ENCODE assay signal across 8 mouse cellular contexts in genomic region chr5:34187601-34188316, GRCm38 (mm10). TPM values are rescaled to one million over a fixed set of nuclear protein-coding genes. Genes with fewer than 3 reads are reported as not detected.
DNase-seq lines count a peak whose midpoint lies in the region; ATAC-seq and TF ChIP-seq lines count a peak whose summit lies in the region.

TSS of gene Mxd4 (minus strand) at chr5:34187720.

- DNase-seq in ZHBTc4 (ENCODE audit: low read depth, low spot score): peak; percentile 99
- DNase-seq in gastrocnemius, adult 2 months: peak; percentile 100
- DNase-seq in hindbrain, postnatal 0 days (ENCODE audit: low spot score): peak; percentile 100
- peak; percentile 98 to 99 for DNase-seq in left cerebral cortex, adult 2 months (ENCODE audit: extremely low spot score in 1 of 2, low spot score in 2 of 2)
- peak; percentile 99 to 100 for DNase-seq in right cerebral cortex, adult 2 months (ENCODE audit: low spot score in 2 of 2)
- DNase-seq in urinary bladder, postnatal 14 days (ENCODE audit: low spot score): peak; percentile 99

- WGBS in hindbrain, postnatal 0 days: under 1% methylated on average over 58 of the region's 60 CpGs

- no peaks in the 10 kb centered on the region for H3K27me3 ChIP-seq in hindbrain, postnatal 0 days (ENCODE audit: insufficient read depth, low read length)

- peak within 1 kb of the TSS; percentile 83 for H3K4me3 ChIP-seq in gastrocnemius, adult 2 months
- H3K4me3 ChIP-seq in hindbrain, postnatal 0 days (ENCODE audit: low read length): peak within 1 kb of the TSS; percentile 82
- H3K4me3 ChIP-seq in left cerebral cortex, adult 2 months: peak within 1 kb of the TSS; percentile 88

- ATAC-seq in common myeloid progenitor, adult 5-6 weeks (replicated peaks; ENCODE audit: low read depth, poor library complexity, severe bottlenecking): peak; percentile 94
- ATAC-seq in hindbrain, postnatal 0 days: peak; percentile 99
- peak; percentile 92 for ATAC-seq in megakaryocyte, adult 5-6 weeks (ENCODE audit: poor library complexity, severe bottlenecking)

- H3K27ac ChIP-seq in gastrocnemius, adult 2 months: peak within 1 kb of the TSS; percentile 98
- peak within 1 kb of the TSS; percentile 97 for H3K27ac ChIP-seq in hindbrain, postnatal 0 days
- peak within 1 kb of the TSS; percentile 95 for H3K27ac ChIP-seq in left cerebral cortex, adult 2 months

- H3K36me3 ChIP-seq in hindbrain, postnatal 0 days (ENCODE audit: insufficient read depth, low read length): no peaks in the 10 kb centered on the region; the same call in 1 of the 2 replicates

- H3K9ac ChIP-seq in hindbrain, postnatal 0 days (replicated peaks; ENCODE audit: low read length): peak within 1 kb of the TSS; percentile 79

- peaks cover 37% of the 10 kb centered on the region for H3K4me1 ChIP-seq in hindbrain, postnatal 0 days (ENCODE audit: insufficient read depth, low read length)

- TF ChIP-seq CTCF in gastrocnemius, adult 2 months (IDR thresholded peaks at IDR 0.05): no peak
- TF ChIP-seq CTCF in hindbrain, postnatal 0 days (IDR thresholded peaks at IDR 0.05; ENCODE audit: low read depth): no peak
- TF ChIP-seq CTCF in left cerebral cortex, adult 2 months (IDR thresholded peaks at IDR 0.05): no peak

- peak within 1 kb of the TSS; percentile 87 for H3K4me2 ChIP-seq in hindbrain, postnatal 0 days (ENCODE audit: low read depth, low read length)

- intact Hi-C loops in gastrocnemius, adult 2 months (cut with DNase I): loop anchor here (2.0 kb wide), 1 partner anchor 19 kb away; the partner anchor contains the start of genes Haus3 and Poln
- intact Hi-C loops in left cerebral cortex, adult 2 months (cut with DNase I): loop anchor here (1.0 to 5.0 kb wide), 2 partner anchors 18 to 190 kb away; partner anchors contain the start of genes Haus3, Nat8l and Poln

- H3K9me3 ChIP-seq in hindbrain, postnatal 0 days (ENCODE audit: low read length): no peaks in the 10 kb centered on the region

RNA-seq across cellular contexts. Expression of gene Mxd4, which starts in this region (rescaled TPM):
- 22.6 and 31.0 TPM in 2 replicates for total RNA-seq in common myeloid progenitor, adult 5-6 weeks (2017)
- total RNA-seq in gastrocnemius, adult 2 months (2021): 10 to 100 TPM; 25.8 to 35.6 TPM
- 73.3 and 99.1 TPM in 2 replicates for total RNA-seq in hindbrain, postnatal 0 days (2014; rRNA removed)
- polyA plus RNA-seq in hindbrain, postnatal 0 days (2015; fragmentation: Nextera tagmentation; extraction: Ambion mirVana): 22.0 and 23.5 TPM in 2 replicates
- 10 to 100 TPM; 82.6 to 91.1 TPM for total RNA-seq in left cerebral cortex, adult 2 months (2021)
- total RNA-seq in megakaryocyte, adult 5-6 weeks (2015): 16.2 and 17.6 TPM in 2 replicates
- 19.8 and 21.6 TPM in 2 replicates for total RNA-seq in megakaryocyte, adult 5-6 weeks (2017)

Comparison
In these comparisons a context has a peak if more than half of its experiments do, and no peak if none do; other contexts are left out.
1. Peak in every context shown above with its lines: DNase-seq, ATAC-seq, H3K4me3 ChIP-seq and H3K27ac ChIP-seq.